Mouse (Mus musculus): ENCODE results near the gene Atf7ip. TPM values are rescaled to one million over a fixed set of nuclear protein-coding genes. Genes with fewer than 3 reads are reported as not detected.

Gene Atf7ip
- 96.1 TPM for polyA plus RNA-seq (2015; fragmentation: Illumina TruSeq; extraction: RNeasy Lipid Tissue Mini Kit (QIAGEN cat#74804); ENCODE audit: insufficient read depth, low replicate concordance)

DNA sequence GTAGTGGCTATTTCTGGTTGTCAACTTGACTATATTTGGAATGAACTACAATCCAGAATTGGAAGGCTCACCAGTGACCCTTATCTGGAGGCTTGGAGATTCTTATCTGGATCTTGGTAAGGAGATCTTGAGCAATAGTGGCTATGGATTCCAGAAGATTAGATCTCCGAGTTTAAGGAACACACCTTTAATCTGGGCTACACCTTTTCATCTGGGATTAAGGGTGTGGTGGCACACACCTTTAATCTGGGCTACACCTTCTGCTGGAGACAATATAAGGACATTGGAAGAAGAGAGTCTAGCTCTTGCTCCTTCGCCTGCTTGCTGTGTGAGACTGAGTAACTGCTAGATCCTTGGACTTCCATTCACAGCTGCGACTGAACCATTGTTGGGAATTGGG lies at the start of gene Atf7ip:
Gene Atf7ip, plus strand, starts transcription at position 301 of the 400 bp plus-strand sequence.

Other genes starting within 250 kb of the Atf7ip start
- not detected for gene Gm8994, start 178.6 kb upstream of the Atf7ip start, polyA plus RNA-seq (2015; fragmentation: Illumina TruSeq; extraction: RNeasy Lipid Tissue Mini Kit (QIAGEN cat#74804); ENCODE audit: insufficient read depth, low replicate concordance)
- gene E330021D16Rik, start 90.6 kb upstream of the Atf7ip start, polyA plus RNA-seq (2015; fragmentation: Illumina TruSeq; extraction: RNeasy Lipid Tissue Mini Kit (QIAGEN cat#74804); ENCODE audit: insufficient read depth, low replicate concordance) = not detected
- gene Plbd1, start 155.8 kb downstream of the Atf7ip start, polyA plus RNA-seq (2015; fragmentation: Illumina TruSeq; extraction: RNeasy Lipid Tissue Mini Kit (QIAGEN cat#74804); ENCODE audit: insufficient read depth, low replicate concordance) = 304 TPM